Mouse (Mus musculus) cerebellum, postnatal 36 days (tissue): ENCODE data around the gene Rhox2c.
"Not testable (repeated sequence)": the region's sequence is repeated elsewhere in the genome, so short reads cannot be mapped to it uniquely, and the experiment has no call there.

Experiments used
- DNase-seq, 2 experiments: peaks; one replicate each; pipeline ENCODE4 v3.0.0; 2021 to 2022; ENCODE audit warnings: mixed read lengths in 2 of 2

The Rhox2c gene

GRCm38 (mm10) chrX:37453380-37453779, at the start of gene Rhox2c:
Rhox2c (plus strand) TSS chrX:37453680.
- DNase-seq: not testable (repeated sequence)

GRCm38 (mm10) chrX:37411767-37412166, 41.7 kb upstream of the Rhox2c start, which contains the start of gene Rhox2b:
Rhox2b (plus strand) TSS chrX:37412067.
- not testable (repeated sequence) for DNase-seq

GRCm38 (mm10) chrX:37432194-37432593, 21.3 kb upstream of the Rhox2c start, which contains the start of gene Rhox4b:
Rhox4b (plus strand) TSS chrX:37432494.
- not testable (repeated sequence) for DNase-seq

- not testable (repeated sequence) for DNase-seq
These were observed 4.8 kb downstream of the Rhox2c start, which contains the start of gene Rhox3c for GRCm38 (mm10) chrX:37458285-37458684. Rhox3c (plus strand) TSS chrX:37458585.

GRCm38 (mm10) chrX:37480037-37480436, 26.6 kb downstream of the Rhox2c start, which contains the start of gene Rhox4c:
Rhox4c (plus strand) TSS chrX:37480337.
- not testable (repeated sequence) for DNase-seq

- DNase-seq: not testable (repeated sequence)
These were observed 60.6 kb downstream of the Rhox2c start, which contains the start of gene Rhox4d for GRCm38 (mm10) chrX:37514059-37514458. Rhox4d (plus strand) TSS chrX:37514359.
